Mouse (Mus musculus) layer of hippocampus, postnatal 10 days (tissue): ENCODE measurements around the gene Egln2. TPM values are rescaled to one million over a fixed set of nuclear protein-coding genes. Genes with fewer than 3 reads are reported as not detected.
A peak's percentile ranks its signal among the peaks of the same experiment; 100 is the strongest.

Source experiments
- DNase-seq, 2 experiments: peaks; one replicate each; pipeline ENCODE4 v3.0.0; 2021; ENCODE audit warnings: low spot score in 2 of 2
- long read RNA-seq: library from polyadenylated mRNA; stranded (forward); transcript quantifications from one replicate; pipeline ENCODE4 v2.0.0, GENCODE M21; 2023
- total RNA-seq, 2 experiments: library from RNA; stranded (reverse); gene quantifications; 2 replicates each; pipeline ENCODE4 v1.2.3; 2021

Gene Egln2
- total RNA-seq = 10 to 100 TPM; 85.9 to 88.9 TPM
- long read RNA-seq, transcript Egln2-201 (6 exons, 2,107 nt) = major isoform, 85 of 123 reads
- long read RNA-seq, partial matches to known transcripts = 12 of 123 reads
- long read RNA-seq, other reads (novel, unspliced or antisense) = 24 of 123 reads

DNA sequence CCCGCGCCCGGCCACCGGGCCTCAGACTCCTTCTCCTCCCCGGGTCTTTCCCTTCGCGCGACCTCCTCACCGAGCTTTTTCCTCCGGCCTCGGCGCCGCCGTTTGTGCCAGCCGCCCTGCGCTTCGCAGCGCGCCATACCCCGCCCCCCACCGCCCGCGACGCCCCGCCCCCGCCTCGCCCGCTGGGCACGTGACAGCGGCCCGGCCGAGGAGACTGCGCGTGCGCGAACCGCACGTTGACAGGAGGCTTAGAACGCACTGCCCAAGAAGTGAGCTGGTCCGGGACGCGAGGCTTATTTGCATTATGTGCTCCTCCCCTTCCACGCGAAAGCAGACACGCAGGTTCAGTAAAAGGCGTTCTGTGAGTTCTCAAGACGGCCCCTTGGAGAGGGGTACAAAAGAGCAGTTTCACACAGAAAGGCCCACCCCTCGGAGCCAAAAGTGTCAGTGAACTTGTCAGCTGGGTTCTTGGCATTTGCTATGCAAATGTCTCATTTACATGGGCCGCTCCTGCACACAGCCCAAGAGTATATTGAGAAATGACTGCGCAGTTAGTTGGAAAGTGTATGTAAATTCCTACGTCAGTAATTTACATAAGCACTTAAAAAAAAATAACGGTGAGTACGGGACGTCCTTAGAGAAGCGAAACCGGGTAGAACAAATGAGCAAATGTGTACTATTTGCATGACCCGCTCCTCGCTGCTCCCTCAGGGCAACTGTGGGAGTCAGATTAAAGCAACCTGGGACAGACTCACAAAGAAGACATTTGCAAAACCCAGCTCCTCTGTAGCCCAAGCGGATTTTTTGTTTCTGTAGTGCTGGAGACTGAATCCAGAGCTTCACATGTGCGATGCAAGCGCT, at the start of gene Egln2:
Gene Egln2 (minus strand): TSS at position 189 of the 861 bp plus-strand sequence.
- DNase-seq = peak; percentile 95

- no peak for DNase-seq
These were observed 46.0 kb upstream of the Egln2 start for GRCm38 (mm10) chr7:27212626-27213025.

GRCm38 (mm10) chr7:27203730-27204449, 37.3 kb upstream of the Egln2 start:
- DNase-seq = no peak

GRCm38 (mm10) chr7:27198779-27199178, 32.2 kb upstream of the Egln2 start:
- no peak for DNase-seq

GRCm38 (mm10) chr7:27198355-27198754, 31.8 kb upstream of the Egln2 start:
- DNase-seq = no peak

DNA sequence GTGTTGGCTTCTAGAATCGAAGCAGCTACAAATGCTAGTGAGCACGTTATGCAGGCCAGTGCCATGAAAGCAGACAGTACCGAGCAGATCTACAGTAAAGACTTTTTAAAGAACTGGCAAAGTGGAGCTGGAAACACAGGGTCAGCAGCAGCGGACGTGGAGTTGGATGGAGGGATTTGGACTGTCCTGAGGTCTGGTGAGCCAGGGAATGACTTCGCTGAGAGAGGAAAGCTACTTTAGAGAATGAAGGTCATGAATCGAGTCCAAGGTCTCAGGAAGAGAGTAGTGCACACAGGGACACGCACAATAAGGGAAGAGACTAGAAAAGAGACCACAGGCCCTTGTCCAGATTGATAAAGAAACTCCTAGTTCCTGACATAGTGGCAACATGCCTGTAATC, 31.0 kb upstream of the Egln2 start:
- no peak for DNase-seq

DNA sequence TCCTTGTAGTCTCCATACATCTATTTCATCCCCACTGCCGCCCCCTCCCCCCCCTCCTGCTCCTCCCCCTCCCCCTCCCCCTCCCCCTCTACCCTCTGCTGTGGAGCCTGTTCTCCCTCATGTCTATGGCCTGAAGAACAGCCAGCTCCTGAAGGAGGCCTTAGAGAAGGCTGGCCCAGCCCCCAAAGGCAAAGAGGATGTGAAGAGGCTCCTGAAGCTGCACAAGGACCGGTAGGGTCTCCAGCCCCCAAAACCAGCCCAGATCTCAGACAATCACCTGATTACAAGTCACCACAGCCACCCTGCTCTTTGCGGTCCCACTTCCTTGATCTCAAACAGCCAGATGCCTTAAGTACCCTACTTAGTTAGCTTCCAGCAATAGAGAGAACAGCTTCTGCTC, 30.5 kb upstream of the Egln2 start:
- DNase-seq = no peak

- peak; percentile 93 to 94 for DNase-seq
These were observed 29.3 kb upstream of the Egln2 start, which contains the start of the genes BC024978 and Snrpa for GRCm38 (mm10) chr7:27195681-27196611. TSS of gene BC024978 (plus strand) at chr7:27195781. TSS of gene Snrpa (minus strand) at chr7:27196271.

- DNase-seq = no peak
These were observed 27.1 kb upstream of the Egln2 start for GRCm38 (mm10) chr7:27193731-27194130.

DNA sequence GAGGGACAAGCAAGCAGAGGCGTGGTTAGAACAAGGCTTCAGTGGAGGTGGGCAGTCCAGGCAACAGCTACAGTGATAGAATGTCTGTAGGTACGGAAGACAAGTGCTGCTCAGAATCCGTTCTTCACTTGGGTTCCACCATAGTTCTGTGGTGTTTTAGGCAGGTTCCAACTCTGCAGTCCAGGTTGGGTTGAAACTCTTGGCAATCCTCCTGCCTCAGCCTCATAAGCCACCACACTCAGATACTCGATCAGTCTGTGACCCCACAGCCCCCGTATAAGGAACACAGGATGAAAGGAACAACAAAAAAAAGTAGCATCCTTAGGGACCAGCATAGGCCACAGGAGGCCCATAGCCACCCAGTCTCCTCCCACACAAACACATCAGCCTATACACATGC, 25.8 kb upstream of the Egln2 start:
- DNase-seq = no peak

GRCm38 (mm10) chr7:27189271-27189931, 22.8 kb upstream of the Egln2 start:
- DNase-seq = no peak

DNA sequence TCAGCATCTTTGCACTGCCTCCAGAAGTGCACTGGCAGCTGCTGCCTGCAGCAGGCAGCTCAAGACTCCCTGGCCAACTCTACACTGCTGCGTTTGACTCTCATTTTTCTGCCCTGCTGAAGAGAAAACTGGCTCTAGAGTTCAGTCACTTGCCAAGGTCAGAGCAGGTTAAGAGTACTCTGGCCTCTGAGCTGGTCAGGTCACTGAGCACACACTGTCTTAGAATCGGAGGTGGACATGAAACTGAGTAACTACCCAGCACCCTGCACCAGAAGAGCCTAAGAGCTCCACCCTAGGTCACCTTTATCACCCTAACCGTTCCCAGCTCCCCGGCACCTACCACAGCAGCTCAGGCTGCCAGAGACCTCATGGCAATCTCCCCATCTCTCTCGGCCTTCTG, 19.4 kb upstream of the Egln2 start:
- DNase-seq = no peak

DNA sequence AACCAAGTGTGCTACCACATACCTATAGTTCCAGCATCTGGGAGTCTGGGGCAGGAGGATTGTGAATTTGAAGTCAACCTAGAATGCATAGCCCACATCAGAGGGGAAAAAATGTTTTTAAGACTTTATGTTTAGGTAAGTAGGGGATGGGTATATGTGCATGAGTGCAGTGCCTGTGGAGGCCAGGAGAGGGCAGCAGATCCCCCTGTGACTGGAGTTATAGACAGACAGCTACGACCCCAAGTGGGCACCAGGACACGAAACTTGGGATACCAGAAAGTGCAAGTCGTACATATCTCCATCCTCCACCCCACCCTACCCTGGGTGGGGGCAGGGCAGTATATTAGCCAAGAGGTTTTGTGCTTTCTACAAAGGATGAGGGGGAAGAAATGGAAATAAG, 18.4 kb upstream of the Egln2 start:
- DNase-seq = peak in 1 of 2 experiments; percentile 45

- no peak for DNase-seq
These were observed 15.9 kb upstream of the Egln2 start for GRCm38 (mm10) chr7:27182498-27182897.

DNA sequence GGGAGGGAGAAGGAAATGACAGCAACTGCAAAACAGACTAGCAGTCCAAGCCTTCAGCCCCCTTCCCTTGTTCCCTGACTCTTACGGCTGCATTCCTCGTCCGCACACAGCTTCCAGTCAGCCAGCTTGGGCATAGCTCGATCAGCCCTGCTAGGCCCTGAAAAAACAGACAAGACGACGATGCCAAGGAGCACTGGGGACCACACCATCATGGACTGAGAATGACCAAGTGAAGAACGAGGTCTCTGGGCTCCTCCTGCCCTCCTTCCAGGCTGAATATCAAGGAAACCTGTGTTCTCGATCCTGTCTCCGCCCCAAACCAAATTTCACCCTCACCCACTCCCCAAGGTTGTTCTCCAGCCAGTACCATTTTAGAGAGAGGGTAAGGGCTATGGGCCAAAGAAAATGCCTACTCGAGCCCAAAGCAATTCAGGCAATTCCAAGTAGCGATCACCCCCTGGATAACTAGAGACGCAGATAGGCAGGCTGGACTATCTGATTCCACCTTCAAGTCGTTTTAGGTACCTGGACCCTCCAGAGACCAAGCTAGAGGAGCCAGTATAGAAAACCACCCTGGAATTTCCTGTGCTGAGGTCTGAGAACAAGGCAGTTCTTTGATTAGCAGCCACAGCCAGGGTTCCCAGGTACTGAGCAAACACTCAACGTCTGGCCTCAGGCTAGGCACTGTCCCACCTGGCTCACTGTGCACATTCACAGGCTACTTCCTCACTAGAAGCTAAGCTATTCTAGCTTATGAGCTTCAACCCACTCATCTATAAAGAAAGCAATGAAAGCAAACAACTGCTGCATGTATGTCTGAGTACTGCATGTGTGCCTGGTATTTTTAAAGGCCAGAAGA, 14.5 kb upstream of the Egln2 start, which contains the start of the genes Gm21983 and Mia:
Gene Gm21983 (minus strand): TSS at position 250 of the 859 bp plus-strand sequence.
Gene Mia (minus strand): TSS at position 321 of the 859 bp plus-strand sequence.
- DNase-seq = no peak

GRCm38 (mm10) chr7:27180036-27180435, 13.4 kb upstream of the Egln2 start:
- DNase-seq = no peak

DNA sequence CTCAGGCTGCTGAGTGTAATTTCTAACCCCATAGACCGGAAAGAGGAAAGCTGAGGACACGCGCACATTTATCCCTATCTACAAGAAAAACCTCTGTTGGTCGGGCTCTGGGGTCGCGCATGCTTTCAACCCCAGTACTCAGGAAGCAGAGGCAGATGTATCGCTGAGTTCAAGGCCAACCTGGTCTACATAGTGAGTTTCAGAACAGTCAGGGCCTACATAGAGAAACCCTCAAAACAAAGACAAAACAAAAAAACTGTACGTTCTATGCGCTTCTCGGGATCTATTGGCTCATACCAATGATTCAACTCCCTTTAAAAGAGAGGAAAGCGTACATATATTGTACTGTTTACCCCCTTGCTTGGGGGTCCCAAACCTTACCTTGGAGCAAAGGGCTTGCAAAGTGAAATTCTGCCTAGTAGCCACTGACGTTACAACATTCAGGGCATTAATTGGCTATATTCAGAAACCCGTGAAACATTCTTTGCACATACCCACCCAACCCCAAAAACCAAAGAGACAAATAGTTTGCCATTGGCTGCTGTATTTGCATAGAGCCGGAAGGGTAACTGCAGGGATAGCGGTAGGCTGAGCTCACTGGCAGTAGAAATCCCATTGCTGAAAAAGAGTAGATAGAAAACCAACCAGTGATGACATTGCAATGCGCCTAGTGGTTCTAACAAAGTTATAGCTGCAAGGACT, 12.8 kb upstream of the Egln2 start:
- DNase-seq = no peak
